Mouse (Mus musculus) midbrain, embryonic 14.5 days (tissue): ENCODE data around the gene Cacna1g. TPM values are rescaled to one million over a fixed set of nuclear protein-coding genes. Genes with fewer than 3 reads are reported as not detected.

Experiments
- ATAC-seq: fragments of 200-750 bp; cut with Nextera tagmentation; 2 replicates; pipeline ENCODE4 v1.8.0; 2017; ENCODE audit warnings: moderate number of reproducible peaks, moderate library complexity; ENCODE audit not compliant: low FRiP score, low TSS enrichment
- DNase-seq: peaks from one replicate; pipeline ENCODE4 v3.0.0-alpha.2; 2015
- H3K27ac ChIP-seq: fragments of 300-500 bp; sonication (generic); replicated peaks from 2 replicates; pipeline ENCODE4 v1.5.1; 2014; ENCODE audit warnings: mild to moderate bottlenecking, low read depth, low read length, moderate library complexity
- H3K27me3 ChIP-seq: fragments of 300-500 bp; sonication (generic); 2 replicates; pipeline ENCODE4 v1.6.1; 2014; ENCODE audit warnings: low read length, control low read depth, mixed read lengths; ENCODE audit not compliant: control insufficient read depth, insufficient read depth
- H3K36me3 ChIP-seq: fragments of 300-500 bp; sonication (generic); 2 replicates; pipeline ENCODE4 v1.6.1; 2014; ENCODE audit warnings: low read length, control low read depth; ENCODE audit not compliant: control insufficient read depth, insufficient read depth
- H3K4me1 ChIP-seq: fragments of 300-500 bp; sonication (generic); 2 replicates; pipeline ENCODE4 v1.6.1; 2014; ENCODE audit warnings: mild to moderate bottlenecking, antibody characterized with exemption, low read length, control low read depth; ENCODE audit not compliant: control insufficient read depth, insufficient read depth
- H3K4me2 ChIP-seq: fragments of 300-500 bp; sonication (generic); 2 replicates; pipeline ENCODE4 v1.6.1; 2014; ENCODE audit warnings: mild to moderate bottlenecking, low read length, moderate library complexity
- H3K4me3 ChIP-seq: fragments of 300-500 bp; sonication (generic); replicated peaks from 2 replicates; pipeline ENCODE4 v1.5.1; 2014; ENCODE audit warnings: low read depth, low read length
- H3K9ac ChIP-seq: fragments of 300-500 bp; sonication (generic); replicated peaks from 2 replicates; pipeline ENCODE4 v1.6.1; 2014; ENCODE audit warnings: mild to moderate bottlenecking, low read length, moderate library complexity
- H3K9me3 ChIP-seq: fragments of 300-500 bp; sonication (generic); 2 replicates; pipeline ENCODE4 v1.6.1; 2016; ENCODE audit warnings: low read length, control low read depth, mixed read lengths; ENCODE audit not compliant: control insufficient read depth
- WGBS: fragments of 180-500 bp; shearing (Covaris S2); extraction: QIAGEN DNeasy Blood & Tissue Kit; methylation state at CpG from one replicate; pipeline ENCODE4 v1.1.7; 2014; 5-methylcytosine and 5-hydroxymethylcytosine counted together
- polyA plus RNA-seq: library from polyadenylated mRNA; unstranded; fragments of >200 nt; fragmentation: Nextera tagmentation; extraction: Ambion mirVana; gene quantifications from 2 replicates; pipeline ENCODE4 v1.2.1, GENCODE M21; 2014

Cacna1g gene
- polyA plus RNA-seq, 1 experiment from 2014 or later = 20.1 TPM

DNA sequence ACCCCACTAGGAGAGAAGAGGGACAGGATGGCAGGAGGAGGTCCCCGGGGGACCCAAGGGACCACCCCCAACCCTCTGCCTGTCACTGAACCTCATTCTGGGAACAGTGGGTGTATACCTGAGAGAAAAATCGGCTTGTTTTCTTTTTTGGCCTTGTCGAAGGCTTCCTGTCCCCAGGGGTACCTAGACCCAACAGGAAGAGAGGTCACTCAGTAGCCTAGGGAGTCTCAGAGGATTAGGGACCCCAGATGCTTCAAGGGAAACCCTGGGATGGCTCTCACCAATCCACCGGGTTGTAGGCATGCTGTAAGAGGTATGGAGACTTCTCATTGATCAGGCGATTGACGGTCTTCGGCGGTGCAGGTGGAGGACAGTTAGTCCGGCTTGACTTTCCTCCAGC is 10.6 kb upstream of the Cacna1g start:
- ATAC-seq = no peak
- Histone ChIP-seq H3K27me3 (peaks cover 7% of the 10 kb centered on the region; the same call in 1 of the 2 replicates), H3K27ac (no peak overlapping the region), H3K4me2 (no peak overlapping the region), H3K4me1 (no peaks in the 10 kb centered on the region), H3K9ac (no peak overlapping the region), H3K4me3 (no peak overlapping the region), H3K9me3 (no peaks in the 10 kb centered on the region), H3K36me3 (no peaks in the 10 kb centered on the region)
- no peak for DNase-seq
- WGBS = 89% methylated on average over 9 of the region's 9 CpGs

DNA sequence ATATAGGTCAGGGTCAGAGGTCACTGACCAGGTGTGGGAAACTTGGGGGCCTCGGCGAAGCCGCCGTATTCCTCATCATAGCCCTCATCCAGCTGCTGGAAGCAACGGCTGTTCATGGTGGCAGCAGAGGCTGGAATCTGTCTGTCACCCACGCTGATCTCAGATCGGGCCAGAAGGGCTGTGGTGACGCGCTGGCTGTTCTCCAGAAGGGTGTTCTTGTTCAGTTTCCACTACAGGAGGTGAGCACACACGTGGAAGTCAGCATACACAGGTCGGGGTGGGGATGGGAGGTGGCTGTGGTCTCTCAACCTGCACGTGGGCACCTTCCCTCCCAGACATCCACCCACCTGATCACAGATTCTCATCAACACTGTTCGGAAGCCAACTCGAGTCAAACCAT is 9.9 kb upstream of the Cacna1g start:
- H3K4me2 ChIP-seq = no peak overlapping the region
- peaks cover 7% of the 10 kb centered on the region; the same call in 1 of the 2 replicates for H3K27me3 ChIP-seq
- DNase-seq (no peak), ATAC-seq (no peak)
- H3K27ac ChIP-seq = no peak overlapping the region
- no peaks in the 10 kb centered on the region for H3K4me1 ChIP-seq
- no peak overlapping the region for H3K4me3 ChIP-seq
- no peaks in the 10 kb centered on the region for H3K9me3 ChIP-seq
- H3K9ac ChIP-seq = no peak overlapping the region
- no peaks in the 10 kb centered on the region for H3K36me3 ChIP-seq
- 90% methylated on average over 14 of the region's 14 CpGs for WGBS

DNA sequence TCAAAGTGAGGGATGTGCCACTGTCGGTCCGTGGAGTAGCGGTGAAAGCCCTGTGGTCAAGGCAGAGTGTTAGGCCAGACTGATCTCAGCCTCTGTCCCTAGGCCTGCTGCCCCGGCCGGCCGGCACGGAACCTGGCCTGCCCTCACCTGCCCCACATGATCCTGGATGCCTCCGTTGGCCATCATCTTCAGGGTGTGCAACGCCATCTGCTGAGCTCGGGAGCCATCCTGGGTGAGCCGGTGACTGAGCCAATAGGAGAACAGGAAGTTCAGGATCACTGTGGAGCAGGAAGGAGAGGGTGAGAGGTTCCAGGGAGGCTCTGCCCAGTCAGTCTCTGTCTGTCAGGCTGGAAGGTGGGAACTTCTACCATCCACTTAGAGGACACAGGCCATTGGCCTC is 9.4 kb upstream of the Cacna1g start:
- Histone ChIP-seq H3K36me3 (no peaks in the 10 kb centered on the region), H3K27ac (no peak overlapping the region), H3K4me3 (no peak overlapping the region), H3K4me2 (no peak overlapping the region), H3K4me1 (no peaks in the 10 kb centered on the region), H3K9me3 (no peaks in the 10 kb centered on the region), H3K27me3 (peaks cover 10% of the 10 kb centered on the region; the same call in 1 of the 2 replicates), H3K9ac (no peak overlapping the region)
- DNase-seq = no peak
- 80% methylated on average over 11 of the region's 11 CpGs for WGBS
- no peak for ATAC-seq

DNA sequence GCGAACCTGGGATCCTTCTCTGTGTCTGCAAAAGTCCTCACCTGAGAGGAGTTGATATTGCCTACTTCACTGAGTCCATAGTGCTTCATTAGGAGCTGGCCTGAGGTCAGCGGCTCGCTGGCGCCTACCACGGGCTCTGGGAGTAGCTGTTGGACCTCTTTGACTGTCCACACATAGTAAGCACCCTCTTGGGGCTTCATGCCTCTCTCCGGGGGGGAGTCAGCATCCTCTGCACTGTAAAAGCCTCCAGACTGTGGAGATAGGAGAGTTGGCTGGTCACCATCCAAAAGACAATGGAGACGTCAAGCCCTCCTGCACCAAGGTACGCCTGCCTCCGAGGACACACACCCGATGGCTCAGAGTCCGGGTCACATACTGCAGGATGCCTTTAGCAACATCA is 8.7 kb upstream of the Cacna1g start:
- Histone ChIP-seq H3K9me3 (no peaks in the 10 kb centered on the region), H3K9ac (no peak overlapping the region), H3K4me3 (no peak overlapping the region), H3K4me2 (no peak overlapping the region), H3K36me3 (no peaks in the 10 kb centered on the region), H3K27ac (no peak overlapping the region), H3K27me3 (peaks cover 10% of the 10 kb centered on the region; the same call in 1 of the 2 replicates), H3K4me1 (no peaks in the 10 kb centered on the region)
- DNase-seq (no peak), ATAC-seq (no peak)
- WGBS = 95% methylated on average over 11 of the region's 11 CpGs

DNA sequence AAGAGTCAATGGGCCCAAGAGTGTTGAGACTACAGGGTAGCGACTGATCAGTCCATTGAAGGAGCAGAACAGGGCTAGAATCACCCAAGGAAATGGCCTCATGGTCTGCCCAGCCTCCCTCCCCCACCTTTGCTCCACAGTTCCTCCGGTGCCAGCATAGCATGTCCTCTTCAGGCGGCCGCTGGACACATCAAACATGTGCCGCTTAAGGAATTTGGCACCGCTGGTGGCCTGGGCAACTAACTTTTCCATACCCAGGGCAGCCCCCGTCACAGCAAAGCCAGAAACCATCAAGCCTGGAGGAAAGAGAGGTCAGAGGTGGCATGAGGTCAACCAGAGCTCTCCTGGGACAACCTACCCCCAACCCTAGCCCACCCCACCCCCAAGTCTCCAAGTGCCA is 8.0 kb upstream of the Cacna1g start:
- no peaks in the 10 kb centered on the region for H3K9me3 ChIP-seq
- WGBS = 93% methylated on average over 7 of the region's 7 CpGs
- DNase-seq (no peak), ATAC-seq (no peak)
- no peak overlapping the region for H3K4me3 ChIP-seq
- no peak overlapping the region for H3K4me2 ChIP-seq
- H3K36me3 ChIP-seq = no peaks in the 10 kb centered on the region
- no peak overlapping the region for H3K9ac ChIP-seq
- no peak overlapping the region for H3K27ac ChIP-seq
- H3K27me3 ChIP-seq = peaks cover 11% of the 10 kb centered on the region; the same call in 1 of the 2 replicates
- no peaks in the 10 kb centered on the region for H3K4me1 ChIP-seq

DNA sequence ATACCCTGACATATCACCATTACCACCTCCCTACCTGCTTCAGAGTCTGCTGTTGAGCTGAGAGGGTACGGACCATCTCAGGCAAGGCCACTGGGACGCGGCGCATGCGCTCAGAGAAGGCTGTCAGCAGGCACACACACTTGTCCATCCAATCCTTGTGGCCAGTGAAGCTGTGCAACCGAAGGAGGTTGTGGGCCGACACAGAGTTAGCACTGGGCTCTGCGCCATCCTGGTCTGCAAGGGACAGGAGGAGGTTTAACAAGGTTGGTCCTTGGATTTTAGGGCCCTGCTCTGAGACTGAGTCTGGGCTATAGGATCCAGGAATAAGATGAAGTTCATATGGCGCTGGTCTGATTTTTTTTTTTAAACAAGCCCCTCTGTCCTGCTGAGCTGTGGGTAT is 6.4 kb upstream of the Cacna1g start:
- Histone ChIP-seq H3K9ac (no peak overlapping the region), H3K4me1 (peaks cover 6% of the 10 kb centered on the region; the same call in 1 of the 2 replicates), H3K9me3 (no peaks in the 10 kb centered on the region), H3K4me2 (no peak overlapping the region), H3K27ac (no peak overlapping the region), H3K4me3 (no peak overlapping the region), H3K36me3 (no peaks in the 10 kb centered on the region), H3K27me3 (peaks cover 14% of the 10 kb centered on the region; the same call in 1 of the 2 replicates)
- ATAC-seq (no peak), DNase-seq (no peak)
- WGBS = 67% methylated on average over 9 of the region's 9 CpGs

DNA sequence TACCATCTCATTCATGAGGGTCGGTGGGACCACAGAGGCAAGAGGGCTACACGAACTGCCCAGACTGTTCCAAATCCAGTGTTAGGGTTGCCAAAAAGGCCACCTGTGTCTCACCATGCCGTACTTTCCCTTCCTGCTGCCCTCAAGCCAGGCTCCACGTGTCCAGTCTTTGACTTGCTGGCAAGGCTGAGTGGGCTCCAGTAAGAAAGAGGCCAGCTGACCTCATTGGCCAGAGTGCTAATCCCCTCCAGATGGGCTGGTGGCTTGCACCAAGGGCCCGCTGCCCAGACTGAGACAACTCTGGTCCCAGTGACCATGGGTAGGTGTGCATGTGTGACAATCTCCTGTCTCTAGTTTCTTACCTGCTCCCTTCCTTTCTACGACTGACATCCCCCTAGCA is 3.7 kb upstream of the Cacna1g start:
- 67% methylated on average over 6 of the region's 6 CpGs for WGBS
- peaks cover 16% of the 10 kb centered on the region for H3K4me1 ChIP-seq
- DNase-seq (no peak), ATAC-seq (no peak)
- no peak overlapping the region for H3K27ac ChIP-seq
- H3K27me3 ChIP-seq = peaks cover 21% of the 10 kb centered on the region; the same call in 1 of the 2 replicates
- H3K4me3 ChIP-seq = no peak overlapping the region
- no peak overlapping the region for H3K4me2 ChIP-seq
- no peaks in the 10 kb centered on the region for H3K36me3 ChIP-seq
- no peak overlapping the region for H3K9ac ChIP-seq
- no peaks in the 10 kb centered on the region for H3K9me3 ChIP-seq

DNA sequence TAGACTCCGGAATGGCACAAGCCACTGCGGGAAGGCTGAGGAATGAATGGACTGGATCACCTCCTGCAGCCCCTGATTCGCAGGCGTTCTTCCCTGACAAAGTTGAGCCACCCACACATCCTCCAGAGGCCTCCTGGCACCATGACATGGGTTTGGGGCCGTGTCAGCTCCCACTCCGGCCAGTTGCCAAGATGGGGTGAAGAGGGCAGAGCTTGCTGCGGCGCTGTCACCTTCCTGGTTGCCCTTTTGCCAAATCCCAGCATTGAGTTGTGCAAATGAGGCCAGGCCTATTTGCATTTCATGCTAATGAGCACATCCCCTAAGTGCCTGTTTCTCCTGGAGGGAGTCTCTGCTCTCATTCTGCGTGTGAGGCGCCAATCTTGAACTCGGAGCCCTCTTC is 1.7 kb upstream of the Cacna1g start:
- Histone ChIP-seq H3K9me3 (no peaks in the 10 kb centered on the region), H3K27me3 (peaks cover 21% of the 10 kb centered on the region; the same call in 1 of the 2 replicates), H3K9ac (no peak overlapping the region), H3K36me3 (no peaks in the 10 kb centered on the region), H3K4me1 (peaks cover 32% of the 10 kb centered on the region), H3K4me3 (no peak overlapping the region), H3K27ac (no peak overlapping the region), H3K4me2 (0 out of 2 replicates have a peak overlapping the region, but pooled peaks have one; percentile 23)
- ATAC-seq = no peak
- WGBS = 10% methylated on average over 11 of the region's 11 CpGs
- peak; percentile 37 for DNase-seq

DNA sequence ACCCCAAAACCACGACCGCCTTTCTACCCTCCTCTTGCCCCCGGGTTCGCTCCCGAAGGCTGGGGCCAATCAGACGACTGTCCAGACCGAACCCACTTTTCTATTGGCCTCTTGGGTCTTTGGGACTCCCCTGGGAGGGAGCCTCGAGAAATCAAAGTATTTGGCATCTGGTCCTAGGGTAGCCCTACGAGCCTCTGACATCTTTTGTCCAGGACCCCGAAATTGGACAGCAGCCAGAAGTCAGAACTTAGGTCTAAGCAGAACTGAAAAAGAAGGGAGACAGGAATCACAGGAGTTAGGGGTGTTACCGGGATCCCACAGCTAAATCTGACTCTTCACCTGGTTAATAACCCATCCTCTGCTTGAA is 529 bp upstream of the Cacna1g start:
- WGBS = 2% methylated on average over 11 of the region's 11 CpGs
- H3K36me3 ChIP-seq = no peaks in the 10 kb centered on the region
- H3K4me2 ChIP-seq = peak overlapping the region; percentile 99
- DNase-seq = no peak
- H3K27me3 ChIP-seq = peaks cover 21% of the 10 kb centered on the region; the same call in 1 of the 2 replicates
- peak overlapping the region; percentile 78 for H3K4me3 ChIP-seq
- ATAC-seq = no peak
- H3K9me3 ChIP-seq = no peaks in the 10 kb centered on the region
- H3K9ac ChIP-seq = no peak overlapping the region
- H3K4me1 ChIP-seq = peaks cover 44% of the 10 kb centered on the region
- H3K27ac ChIP-seq = peak overlapping the region; percentile 78; the same call in 1 of the 2 replicates
